Mouse (Mus musculus): ENCODE measurements around the gene Snx3.

The Snx3 gene

GRCm38 (mm10) chr10:42577525-42578280 is 75.9 kb downstream of the Snx3 start:
- no peak for DNase-seq (ENCODE audit: extremely low spot score, low read depth, low spot score)

- no peak for DNase-seq (ENCODE audit: extremely low spot score, low read depth, low spot score)
These were observed 76.4 kb downstream of the Snx3 start for GRCm38 (mm10) chr10:42578281-42578675.

- DNase-seq (ENCODE audit: extremely low spot score, low read depth, low spot score): no peak
These were observed 77.1 kb downstream of the Snx3 start for GRCm38 (mm10) chr10:42578698-42579474.

- DNase-seq (ENCODE audit: extremely low spot score, low read depth, low spot score): no peak
These were observed 77.8 kb downstream of the Snx3 start for GRCm38 (mm10) chr10:42579475-42580130.

- no peak for DNase-seq (ENCODE audit: extremely low spot score, low read depth, low spot score)
These were observed 78.5 kb downstream of the Snx3 start for GRCm38 (mm10) chr10:42580131-42580950.

GRCm38 (mm10) chr10:42580951-42581277 is 79.1 kb downstream of the Snx3 start:
- DNase-seq (ENCODE audit: extremely low spot score, low read depth, low spot score): no peak

- no peak for DNase-seq (ENCODE audit: extremely low spot score, low read depth, low spot score)
These were observed 80.1 kb downstream of the Snx3 start for GRCm38 (mm10) chr10:42581694-42582565.

GRCm38 (mm10) chr10:42582566-42583110 is 80.8 kb downstream of the Snx3 start:
- DNase-seq (ENCODE audit: extremely low spot score, low read depth, low spot score): no peak

- no peak for DNase-seq (ENCODE audit: extremely low spot score, low read depth, low spot score)
These were observed 81.5 kb downstream of the Snx3 start, which contains the start of the genes Nr2e1 and Ostm1 for GRCm38 (mm10) chr10:42583157-42583872. TSS of gene Nr2e1 (minus strand) at chr10:42583632. TSS of gene Ostm1 (plus strand) at chr10:42583822.

- DNase-seq (ENCODE audit: extremely low spot score, low read depth, low spot score): no peak
These were observed 82.1 kb downstream of the Snx3 start for GRCm38 (mm10) chr10:42583902-42584435.

GRCm38 (mm10) chr10:42584436-42584983 is 82.7 kb downstream of the Snx3 start:
- DNase-seq (ENCODE audit: extremely low spot score, low read depth, low spot score): no peak

Data from hindlimb bud, embryonic 11.5 days (tissue).